Mouse (Mus musculus) heart, embryonic 15.5 days (tissue): Measurements from ENCODE around the gene Zfp992. TPM values are rescaled to one million over a fixed set of nuclear protein-coding genes. Genes with fewer than 3 reads are reported as not detected.
"Not testable (repeated sequence)": the region's sequence is repeated elsewhere in the genome, so short reads cannot be mapped to it uniquely, and the experiment has no call there.

ENCODE experiments used
- ATAC-seq: fragments of 200-750 bp; cut with Nextera tagmentation; replicated peaks from 2 replicates; pipeline ENCODE4 v1.8.0; 2017; ENCODE audit warnings: low read depth, moderate TSS enrichment; ENCODE audit not compliant: insufficient number of reproducible peaks, insufficient read depth, low FRiP score
- H3K27ac ChIP-seq: fragments of 300-500 bp; sonication (generic); 2 replicates; pipeline ENCODE4 v1.5.1; 2015; ENCODE audit warnings: mild to moderate bottlenecking, inconsistent platforms
- H3K27me3 ChIP-seq: fragments of 300-500 bp; sonication (generic); 2 replicates; pipeline ENCODE4 v1.6.1; 2015; ENCODE audit warnings: inconsistent platforms
- H3K36me3 ChIP-seq: fragments of 300-500 bp; sonication (generic); 2 replicates; pipeline ENCODE4 v1.6.1; 2015; ENCODE audit warnings: mild to moderate bottlenecking, inconsistent platforms
- H3K4me1 ChIP-seq: fragments of 300-500 bp; sonication (generic); replicated peaks from 2 replicates; pipeline ENCODE4 v1.6.1; 2015; ENCODE audit warnings: inconsistent platforms
- H3K4me2 ChIP-seq: fragments of 300-500 bp; sonication (generic); 2 replicates; pipeline ENCODE4 v1.6.1; 2015; ENCODE audit warnings: inconsistent platforms, mild to moderate bottlenecking, moderate library complexity
- H3K4me3 ChIP-seq: fragments of 300-500 bp; sonication (generic); 2 replicates; pipeline ENCODE4 v1.5.1; 2015; ENCODE audit warnings: mild to moderate bottlenecking, inconsistent platforms
- H3K9ac ChIP-seq: fragments of 300-500 bp; sonication (generic); 2 replicates; pipeline ENCODE4 v1.6.1; 2015; ENCODE audit warnings: mild to moderate bottlenecking, inconsistent platforms
- H3K9me3 ChIP-seq: fragments of 300-500 bp; sonication (generic); replicated peaks from 2 replicates; pipeline ENCODE4 v1.6.1; 2016; ENCODE audit warnings: inconsistent platforms
- WGBS: fragments of 180-500 bp; shearing (Covaris S2); methylation state at CpG from one replicate; pipeline ENCODE4 v1.1.7; 2015; ENCODE audit warnings: mixed read lengths; 5-methylcytosine and 5-hydroxymethylcytosine counted together
- polyA plus RNA-seq: library from polyadenylated mRNA; unstranded; fragments of >200 nt; fragmentation: Nextera tagmentation; extraction: Ambion mirVana; gene quantifications from 2 replicates; pipeline ENCODE4 v1.2.1, GENCODE M21; 2015

Gene Zfp992
- polyA plus RNA-seq, 1 experiment from 2014 or later = 2.5 TPM

DNA sequence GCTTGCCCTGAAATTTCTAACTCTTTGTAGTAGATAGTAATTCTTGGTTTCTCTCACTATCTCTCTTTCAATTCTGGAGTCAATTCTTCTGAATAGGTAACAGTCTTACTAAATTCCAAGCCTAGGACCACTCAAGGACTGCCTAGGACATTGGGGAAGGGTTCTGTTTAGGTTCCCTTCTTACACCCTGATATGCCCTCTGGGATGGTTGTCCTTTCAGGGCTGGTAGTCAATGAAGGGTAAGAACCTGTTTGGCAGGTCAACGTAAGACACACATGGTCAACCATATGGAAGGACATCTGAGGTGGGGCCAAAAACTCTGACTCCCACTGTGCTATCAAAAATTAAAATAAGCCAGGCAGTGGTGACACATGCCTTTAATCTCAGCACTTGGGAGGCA lies 44.0 kb downstream of the Zfp992 start:
- Histone ChIP-seq H3K27ac (no peak overlapping the region), H3K4me1 (no peaks in the 10 kb centered on the region), H3K27me3 (no peaks in the 10 kb centered on the region), H3K9ac (no peak overlapping the region), H3K36me3 (no peaks in the 10 kb centered on the region), H3K9me3 (peaks cover 61% of the 10 kb centered on the region), H3K4me2 (no peak overlapping the region), H3K4me3 (no peak overlapping the region)
- WGBS = 41% methylated on average over 1 of the region's 1 CpGs
- 0 out of 2 replicates have a peak, but pooled peaks have one; percentile 36 for ATAC-seq

DNA sequence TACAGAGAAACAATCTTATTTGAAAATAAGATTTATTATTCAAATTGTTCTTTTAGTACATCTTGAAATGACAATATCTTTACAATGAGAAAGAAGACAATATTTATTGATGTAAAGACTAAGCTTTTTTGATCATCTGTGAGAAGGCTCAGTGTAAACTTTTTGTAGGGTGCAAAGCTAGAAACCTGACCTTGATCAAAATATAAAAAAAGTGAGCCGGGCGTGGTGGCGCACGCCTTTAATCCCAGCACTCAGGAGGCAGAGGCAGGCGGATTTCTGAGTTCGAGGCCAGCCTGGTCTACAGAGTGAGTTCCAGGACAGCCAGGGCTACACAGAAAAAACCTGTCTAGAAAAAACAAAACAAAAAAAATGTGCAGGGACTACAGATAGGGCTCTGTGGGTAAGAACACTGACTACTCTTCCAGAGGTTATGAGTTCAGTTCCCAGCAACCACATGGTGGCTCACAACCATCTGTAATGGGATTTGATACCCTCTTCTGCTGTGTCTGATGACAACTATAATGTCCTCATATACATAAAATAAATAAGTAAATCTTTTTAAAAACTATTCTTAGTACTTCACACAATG lies 44.6 kb downstream of the Zfp992 start:
- H3K27ac ChIP-seq, H3K4me2 ChIP-seq, H3K4me1 ChIP-seq, H3K36me3 ChIP-seq, H3K9ac ChIP-seq, H3K4me3 ChIP-seq, H3K27me3 ChIP-seq, ATAC-seq: not testable (repeated sequence)
- 78% methylated on average over 6 of the region's 6 CpGs for WGBS
- peaks cover 62% of the 10 kb centered on the region for H3K9me3 ChIP-seq

DNA sequence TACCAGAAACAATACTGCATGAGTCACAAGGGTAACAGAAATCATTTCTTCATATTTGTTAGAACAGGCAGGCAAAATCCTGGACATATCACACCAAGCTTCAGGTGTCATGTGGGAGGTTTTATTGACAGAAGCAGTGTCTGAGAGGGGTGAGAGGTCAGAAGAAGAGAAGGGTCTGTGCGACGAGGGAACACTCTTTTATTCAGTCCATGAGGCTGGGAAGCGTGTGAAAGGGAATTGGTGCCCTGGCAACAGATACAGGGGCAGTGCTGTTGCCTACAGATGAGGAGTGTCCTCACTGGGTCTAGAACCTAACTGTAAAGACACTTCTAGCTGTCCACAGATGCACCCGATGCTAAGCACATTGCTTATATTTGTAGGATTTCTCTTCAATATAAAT lies 46.2 kb downstream of the Zfp992 start:
- no peak for ATAC-seq

DNA sequence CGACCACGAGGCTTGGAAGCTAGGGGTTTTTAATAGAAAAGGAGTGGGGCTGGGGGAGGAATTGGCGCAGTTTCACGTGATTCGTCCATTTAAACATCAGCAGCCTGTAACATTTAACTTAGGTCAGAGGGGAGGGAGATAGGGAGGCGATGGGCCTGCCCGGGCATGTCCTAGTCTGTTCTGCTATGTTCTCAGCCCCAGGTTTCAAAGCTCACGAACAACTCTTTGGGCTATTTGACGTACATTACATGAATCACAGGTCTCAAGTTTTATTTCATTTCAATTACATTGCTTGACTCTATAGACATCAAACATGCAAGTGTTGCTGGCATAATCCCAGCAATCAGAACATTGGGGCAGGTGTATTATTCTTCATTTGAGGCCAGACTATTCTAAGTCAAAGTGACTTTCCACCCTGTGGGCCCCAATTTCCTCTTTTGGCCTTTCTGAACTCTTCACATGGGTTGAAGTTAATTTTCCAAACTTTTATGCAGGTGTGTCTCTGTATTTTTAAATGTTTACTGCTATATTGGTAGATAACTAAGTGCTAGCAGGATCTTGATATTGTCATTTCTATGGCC lies 49.0 kb downstream of the Zfp992 start:
- WGBS = 71% methylated on average over 9 of the region's 9 CpGs
- H3K4me2 ChIP-seq, H3K27me3 ChIP-seq, H3K36me3 ChIP-seq, H3K27ac ChIP-seq, H3K4me1 ChIP-seq, H3K9ac ChIP-seq, ATAC-seq, H3K4me3 ChIP-seq: not testable (repeated sequence)
- H3K9me3 ChIP-seq = peaks cover 52% of the 10 kb centered on the region

More for the DNA sequence above, 46.2 kb downstream of the Zfp992 start:
- peaks cover 58% of the 10 kb centered on the region for H3K9me3 ChIP-seq
- H3K4me2 ChIP-seq = no peak overlapping the region
- no peak overlapping the region for H3K9ac ChIP-seq
- H3K27ac ChIP-seq = no peak overlapping the region
- no peaks in the 10 kb centered on the region for H3K36me3 ChIP-seq
- no peak overlapping the region for H3K4me3 ChIP-seq
- 58% methylated on average over 4 of the region's 4 CpGs for WGBS
- H3K4me1 ChIP-seq = no peaks in the 10 kb centered on the region
- no peaks in the 10 kb centered on the region for H3K27me3 ChIP-seq

DNA sequence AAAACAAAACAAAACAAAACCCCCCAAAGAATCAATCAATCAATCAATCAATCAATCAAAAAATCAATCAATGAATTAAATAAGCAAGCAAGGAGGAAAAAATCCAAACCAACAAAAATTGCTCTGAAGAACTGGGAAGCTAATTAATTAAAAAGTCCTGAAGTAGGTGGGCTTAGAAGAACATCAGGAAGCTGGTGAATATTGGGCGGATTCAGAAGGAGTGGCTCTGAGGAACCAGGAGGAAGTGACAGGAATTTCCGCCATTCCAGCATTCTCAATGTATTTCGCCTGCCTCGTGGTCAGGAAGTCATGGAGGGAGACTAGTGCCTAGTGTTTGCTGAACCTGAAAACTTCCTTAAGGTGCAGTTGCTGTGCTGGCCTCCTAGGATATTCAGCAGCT lies 52.9 kb downstream of the Zfp992 start, which contains the start of gene Zfp981:
TSS of gene Zfp981 (plus strand) at position 301 of the 400 bp plus-strand sequence.
- not testable (repeated sequence) for H3K4me1 ChIP-seq, ATAC-seq, H3K36me3 ChIP-seq, H3K4me2 ChIP-seq, H3K9ac ChIP-seq, H3K4me3 ChIP-seq, H3K27ac ChIP-seq, H3K27me3 ChIP-seq
- WGBS = 78% methylated on average over 4 of the region's 4 CpGs
- H3K9me3 ChIP-seq = peaks cover 21% of the 10 kb centered on the region

DNA sequence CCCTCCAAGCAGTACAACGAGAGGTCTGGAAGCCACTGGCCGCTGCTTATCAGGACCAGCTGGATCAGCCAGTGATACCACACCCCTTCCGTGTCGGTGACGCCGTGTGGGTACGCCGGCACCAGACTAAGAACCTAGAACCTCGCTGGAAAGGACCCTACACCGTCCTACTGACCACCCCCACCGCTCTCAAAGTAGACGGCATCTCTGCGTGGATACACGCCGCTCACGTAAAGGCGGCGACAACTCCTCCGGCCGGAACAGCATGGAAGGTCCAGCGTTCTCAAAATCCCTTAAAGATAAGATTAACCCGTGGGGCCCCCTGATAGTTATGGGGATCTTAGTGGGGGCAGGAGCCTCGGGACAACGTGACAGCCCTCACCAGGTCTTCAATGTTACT lies 60.2 kb downstream of the Zfp992 start:
- not testable (repeated sequence) for H3K4me2 ChIP-seq, ATAC-seq, H3K27me3 ChIP-seq, H3K4me3 ChIP-seq, H3K4me1 ChIP-seq, H3K36me3 ChIP-seq, H3K9ac ChIP-seq, H3K27ac ChIP-seq
- WGBS = 91% methylated on average over 23 of the region's 24 CpGs
- H3K9me3 ChIP-seq = peaks cover 17% of the 10 kb centered on the region

DNA sequence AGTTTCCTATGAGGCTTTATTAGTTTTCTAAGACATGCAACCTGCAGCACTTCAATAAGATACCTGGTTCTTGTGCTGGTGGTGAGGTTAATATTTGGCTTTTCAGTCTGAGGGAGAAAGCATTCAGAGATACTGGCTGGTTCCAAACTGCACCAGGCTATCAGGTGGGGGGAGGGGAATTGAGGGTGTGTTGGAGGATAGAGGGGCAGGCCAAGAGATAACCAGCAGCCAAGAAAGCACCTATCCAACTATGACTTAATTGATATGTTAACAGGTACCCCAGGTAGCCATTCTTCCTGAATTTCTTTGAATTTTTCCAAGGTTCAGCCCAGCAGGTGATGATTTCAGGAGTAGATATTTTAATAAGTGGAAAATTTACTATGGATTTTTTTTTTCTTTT lies 63.0 kb downstream of the Zfp992 start:
- not testable (repeated sequence) for H3K4me1 ChIP-seq, H3K36me3 ChIP-seq, H3K27ac ChIP-seq, H3K4me3 ChIP-seq, ATAC-seq, H3K9ac ChIP-seq, H3K4me2 ChIP-seq, H3K27me3 ChIP-seq
- peaks cover 30% of the 10 kb centered on the region for H3K9me3 ChIP-seq

DNA sequence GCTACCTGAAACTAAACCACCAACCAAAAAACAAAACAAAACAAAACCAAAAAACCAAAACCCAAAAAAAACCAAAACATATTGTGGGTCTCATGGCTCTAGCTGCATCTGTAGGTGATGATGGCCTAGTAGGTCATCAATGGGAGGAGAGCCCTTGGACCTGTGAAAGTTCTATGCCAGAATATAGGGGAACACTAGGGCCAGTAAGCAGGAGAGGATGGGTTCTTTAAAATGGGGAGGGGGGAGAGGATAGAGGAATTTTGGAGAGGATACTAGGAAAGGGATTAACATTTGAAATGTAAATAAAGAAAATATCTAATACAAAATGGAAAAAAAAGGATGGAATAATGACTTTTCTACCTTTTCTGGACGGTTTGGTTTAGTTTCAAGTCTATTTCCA lies 67.7 kb downstream of the Zfp992 start:
- H3K9ac ChIP-seq = no peak overlapping the region
- H3K4me1 ChIP-seq = no peaks in the 10 kb centered on the region
- no peaks in the 10 kb centered on the region for H3K27me3 ChIP-seq
- H3K9me3 ChIP-seq = peaks cover 55% of the 10 kb centered on the region
- no peak overlapping the region for H3K4me2 ChIP-seq
- no peaks in the 10 kb centered on the region for H3K36me3 ChIP-seq
- no peak overlapping the region for H3K4me3 ChIP-seq
- WGBS = 40% methylated on average over 1 of the region's 1 CpGs
- ATAC-seq = no peak
- H3K27ac ChIP-seq = no peak overlapping the region

DNA sequence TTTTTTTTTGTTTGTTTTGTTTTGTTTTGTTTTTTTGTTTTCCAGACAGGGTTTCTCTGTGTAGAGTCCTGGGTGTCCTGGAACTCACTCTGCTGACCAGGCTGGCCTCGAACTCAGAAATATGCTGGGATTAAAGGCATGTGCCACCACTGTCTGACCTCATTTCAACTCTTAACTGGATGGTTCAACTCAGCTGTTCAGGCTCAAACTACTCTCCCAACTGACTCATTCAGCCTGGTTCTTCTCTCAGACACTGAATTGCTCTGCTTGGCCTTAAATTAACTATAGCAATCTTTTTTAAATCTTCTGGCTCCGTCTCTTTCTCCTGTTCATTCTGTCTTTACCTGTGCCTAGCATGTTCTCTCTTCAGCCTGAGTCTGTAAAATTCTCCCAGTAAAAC lies 68.3 kb downstream of the Zfp992 start:
- 43% methylated on average over 2 of the region's 2 CpGs for WGBS
- H3K4me3 ChIP-seq = not testable (repeated sequence)
- peaks cover 56% of the 10 kb centered on the region for H3K9me3 ChIP-seq

More for the DNA sequence above, 68.3 kb downstream of the Zfp992 start:
- H3K9ac ChIP-seq, H3K27me3 ChIP-seq, H3K27ac ChIP-seq, H3K36me3 ChIP-seq, H3K4me1 ChIP-seq, H3K4me2 ChIP-seq, ATAC-seq: not testable (repeated sequence)

Other genes starting within 250 kb of the Zfp992 start
- 0.08 and 0.10 TPM in 2 replicates for gene Zfp981, start 53.0 kb downstream of the Zfp992 start, polyA plus RNA-seq
- 3.4 and 3.9 TPM in 2 replicates for gene Zfp993, start 161.9 kb downstream of the Zfp992 start, polyA plus RNA-seq